Mouse (Mus musculus): Measurements from ENCODE around the gene Cd248.

Gene Cd248

GRCm38 (mm10) chr19:5067867-5068569, at the start of gene Cd248:
Gene Cd248 (plus strand): TSS chr19:5068078.
- DNase-seq: peak; percentile 42

- DNase-seq: no peak
Measured at GRCm38 (mm10) chr19:5018191-5018590, 49.7 kb upstream of the Cd248 start.

GRCm38 (mm10) chr19:5021416-5021815, 46.5 kb upstream of the Cd248 start:
- no peak for DNase-seq

- DNase-seq: peak; percentile 94
Measured at GRCm38 (mm10) chr19:5023621-5024479, 44.0 kb upstream of the Cd248 start, which contains the start of gene Slc29a2. Gene Slc29a2 (plus strand): TSS chr19:5023860.

GRCm38 (mm10) chr19:5026111-5026510, 41.8 kb upstream of the Cd248 start:
- DNase-seq: no peak

- DNase-seq: no peak
Measured at GRCm38 (mm10) chr19:5032686-5033085, 35.2 kb upstream of the Cd248 start.

- DNase-seq: no peak
Measured at GRCm38 (mm10) chr19:5036577-5036976, 31.3 kb upstream of the Cd248 start.

GRCm38 (mm10) chr19:5037678-5038571, 30.0 kb upstream of the Cd248 start:
- peak; percentile 93 for DNase-seq

- peak; percentile 95 for DNase-seq
Measured at GRCm38 (mm10) chr19:5038709-5039156, 29.1 kb upstream of the Cd248 start, which contains the start of the genes B4gat1 and AC124502.3. Gene B4gat1 (plus strand): TSS chr19:5038826. Gene AC124502.3 (plus strand): TSS chr19:5038891.

GRCm38 (mm10) chr19:5039301-5040114, 28.4 kb upstream of the Cd248 start:
- DNase-seq: no peak

GRCm38 (mm10) chr19:5040862-5041523, 26.9 kb upstream of the Cd248 start, which contains the start of gene Brms1:
Gene Brms1 (plus strand): TSS chr19:5041354.
- DNase-seq: peak; percentile 91

GRCm38 (mm10) chr19:5041588-5041987, 26.3 kb upstream of the Cd248 start:
- DNase-seq: no peak

- DNase-seq: no peak
Measured at GRCm38 (mm10) chr19:5045531-5045930, 22.3 kb upstream of the Cd248 start.

- peak; percentile 56 for DNase-seq
Measured at GRCm38 (mm10) chr19:5048138-5049056, 19.5 kb upstream of the Cd248 start.

GRCm38 (mm10) chr19:5049325-5049724, 18.6 kb upstream of the Cd248 start:
- DNase-seq: peak; percentile 48

- peak; percentile 72 for DNase-seq
Measured at GRCm38 (mm10) chr19:5050047-5050905, 17.6 kb upstream of the Cd248 start, which contains the start of gene Rin1. Gene Rin1 (plus strand): TSS chr19:5050481.

- peak; percentile 55 for DNase-seq
Measured at GRCm38 (mm10) chr19:5051031-5051430, 16.8 kb upstream of the Cd248 start.

GRCm38 (mm10) chr19:5051515-5051914, 16.4 kb upstream of the Cd248 start:
- peak; percentile 52 for DNase-seq

Measured in cerebellum, adult 9-11 months (tissue).